31 mouse cellular contexts compared by ENCODE assay signal in genomic region chr8:13118516-13118915, GRCm38 (mm10). TPM values are rescaled to one million over a fixed set of nuclear protein-coding genes. Genes with fewer than 3 reads are reported as not detected.
"Had no signal": no experiment of that assay in that cellular context is flagged by ENCODE, and none has a peak within 500 bp of the region (broad histone marks: within the 10 kb centered on the region; RNA-seq: fewer than 3 reads in every experiment).

No protein-coding gene starts in this region.

- H3K9ac ChIP-seq: heart, embryonic 12.5 days; hindbrain, embryonic 12.5 days; hindbrain, embryonic 14.5 days; intestine, embryonic 15.5 days; limb, embryonic 12.5 days; liver, embryonic 15.5 days had no signal

- DNase-seq: gastrocnemius, adult 2 months; gastrocnemius, postnatal 10 days; gastrocnemius, postnatal 25 days; heart, adult 18-20 months; heart, postnatal 10 days; heart, postnatal 4 days; kidney, adult 18-20 months; kidney, adult 8-10 months; kidney, postnatal 10 days; kidney, postnatal 25 days; kidney, postnatal 4 days had no signal

- H3K27ac ChIP-seq: gastrocnemius, adult 2 months; heart, embryonic 10.5 days; hindbrain, embryonic 10.5 days; hindbrain, embryonic 12.5 days; hindbrain, embryonic 14.5 days; intestine, embryonic 15.5 days; layer of hippocampus, adult 2 months; left cerebral cortex, adult 2 months; limb, embryonic 10.5 days; limb, embryonic 12.5 days had no signal

- H3K9me3 ChIP-seq: heart, embryonic 10.5 days; heart, embryonic 12.5 days; hindbrain, embryonic 10.5 days; hindbrain, embryonic 12.5 days; intestine, embryonic 15.5 days; limb, embryonic 10.5 days; limb, embryonic 12.5 days; liver, embryonic 15.5 days had no signal

- H3K27me3 ChIP-seq: heart, embryonic 12.5 days; hindbrain, embryonic 12.5 days; intestine, embryonic 15.5 days; limb, embryonic 12.5 days; liver, embryonic 15.5 days had no signal

- H3K4me1 ChIP-seq: hindbrain, embryonic 10.5 days; hindbrain, embryonic 12.5 days; intestine, embryonic 15.5 days; limb, embryonic 10.5 days; limb, embryonic 12.5 days had no signal

- H3K4me3 ChIP-seq: gastrocnemius, adult 2 months; heart, embryonic 10.5 days; heart, embryonic 12.5 days; hindbrain, embryonic 10.5 days; hindbrain, embryonic 12.5 days; intestine, embryonic 15.5 days; layer of hippocampus, adult 2 months; left cerebral cortex, adult 2 months; limb, embryonic 10.5 days; limb, embryonic 12.5 days; liver, embryonic 15.5 days had no signal

- ATAC-seq: hindbrain, embryonic 16.5 days; inflammation-experienced regulatory T-cells, adult 6 months; intestine, embryonic 15.5 days; intestine, postnatal 0 days had no signal

- H3K4me2 ChIP-seq: heart, embryonic 12.5 days; hindbrain, embryonic 12.5 days; hindbrain, embryonic 14.5 days; intestine, embryonic 15.5 days; limb, embryonic 12.5 days; liver, embryonic 15.5 days had no signal

RNA-seq across cellular contexts. Expression of gene Proz, which starts 57.8 kb away (rescaled TPM):
- total RNA-seq: gastrocnemius, adult 2 months; gastrocnemius, postnatal 25 days; heart, adult 18-20 months; heart, adult 8-10 months; heart, postnatal 10 days; heart, postnatal 25 days; heart, postnatal 4 days; layer of hippocampus, adult 2 months; layer of hippocampus, postnatal 10 days; layer of hippocampus, postnatal 25 days; left cerebral cortex, adult 2 months; left cerebral cortex, postnatal 14 days; left cerebral cortex, postnatal 36 days had no signal
